Mouse (Mus musculus) hindbrain, embryonic 13.5 days (tissue): ENCODE measurements around the gene Vps37b. TPM values are rescaled to one million over a fixed set of nuclear protein-coding genes. Genes with fewer than 3 reads are reported as not detected.

ENCODE experiments used
- ATAC-seq: fragments of 200-750 bp; cut with Nextera tagmentation; 2 replicates; pipeline ENCODE4 v1.8.0; 2017; ENCODE audit warnings: moderate TSS enrichment; ENCODE audit not compliant: low FRiP score
- H3K27ac ChIP-seq: fragments of 300-500 bp; sonication (generic); 2 replicates; pipeline ENCODE4 v1.5.1; 2015; ENCODE audit warnings: inconsistent platforms, mild to moderate bottlenecking, moderate library complexity
- H3K27me3 ChIP-seq: fragments of 300-500 bp; sonication (generic); 2 replicates; pipeline ENCODE4 v1.6.1; 2015; ENCODE audit warnings: mild to moderate bottlenecking, inconsistent platforms
- H3K36me3 ChIP-seq: fragments of 300-500 bp; sonication (generic); 2 replicates; pipeline ENCODE4 v1.6.1; 2015; ENCODE audit warnings: mild to moderate bottlenecking, inconsistent platforms
- H3K4me1 ChIP-seq: fragments of 300-500 bp; sonication (generic); replicated peaks from 2 replicates; pipeline ENCODE4 v1.6.1; 2015; ENCODE audit warnings: inconsistent platforms
- H3K4me2 ChIP-seq: fragments of 300-500 bp; sonication (generic); 2 replicates; pipeline ENCODE4 v1.6.1; 2015; ENCODE audit warnings: inconsistent platforms, mild to moderate bottlenecking, moderate library complexity
- H3K4me3 ChIP-seq: fragments of 300-500 bp; sonication (generic); 2 replicates; pipeline ENCODE4 v1.5.1; 2015; ENCODE audit warnings: mild to moderate bottlenecking, inconsistent platforms
- H3K9ac ChIP-seq: fragments of 300-500 bp; sonication (generic); 2 replicates; pipeline ENCODE4 v1.6.1; 2015; ENCODE audit warnings: mild to moderate bottlenecking, inconsistent platforms
- H3K9me3 ChIP-seq: fragments of 300-500 bp; sonication (generic); 2 replicates; pipeline ENCODE4 v1.6.1; 2016; ENCODE audit warnings: inconsistent platforms
- WGBS: fragments of 180-500 bp; shearing (Covaris S2); methylation state at CpG from one replicate; pipeline ENCODE4 v1.1.7; 2015; 5-methylcytosine and 5-hydroxymethylcytosine counted together
- polyA plus RNA-seq: library from polyadenylated mRNA; unstranded; fragments of >200 nt; fragmentation: Nextera tagmentation; extraction: Ambion mirVana; gene quantifications from 2 replicates; pipeline ENCODE4 v1.2.1, GENCODE M21; 2015

Vps37b gene
- polyA plus RNA-seq, 1 experiment from 2014 or later, result 84.7 TPM

DNA sequence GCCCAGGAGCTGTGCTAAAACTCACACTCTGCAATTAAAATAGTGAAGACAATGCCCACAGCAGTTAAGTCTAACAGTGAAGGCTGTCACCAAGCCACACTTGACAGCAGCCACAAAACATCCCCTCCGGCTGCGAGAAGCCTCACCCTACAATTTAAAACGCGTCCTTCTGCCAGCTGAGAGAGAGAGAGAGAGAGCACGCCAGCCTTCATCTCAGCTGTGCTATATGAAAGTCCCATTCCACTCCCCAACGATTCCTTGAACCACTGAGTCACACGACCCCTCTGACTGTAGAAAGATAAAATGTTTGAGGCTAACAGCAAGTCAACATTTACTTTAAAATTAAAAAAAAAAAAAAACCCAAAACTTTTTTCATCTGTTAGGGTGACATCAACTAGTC lies 3.4 kb downstream of the Vps37b start:
- Histone ChIP-seq H3K4me1 (peaks cover 69% of the 10 kb centered on the region), H3K9me3 (no peaks in the 10 kb centered on the region), H3K36me3 (peaks cover 11% of the 10 kb centered on the region; the same call in 1 of the 2 replicates), H3K4me3 (peak overlapping the region; percentile 91; the same call in 1 of the 2 replicates), H3K9ac (peak overlapping the region; percentile 36; the same call in 1 of the 2 replicates), H3K27me3 (no peaks in the 10 kb centered on the region), H3K4me2 (peak overlapping the region; percentile 78), H3K27ac (peak overlapping the region; percentile 27; the same call in 1 of the 2 replicates)
- WGBS, result 43% methylated on average over 7 of the region's 7 CpGs
- no peak for ATAC-seq

DNA sequence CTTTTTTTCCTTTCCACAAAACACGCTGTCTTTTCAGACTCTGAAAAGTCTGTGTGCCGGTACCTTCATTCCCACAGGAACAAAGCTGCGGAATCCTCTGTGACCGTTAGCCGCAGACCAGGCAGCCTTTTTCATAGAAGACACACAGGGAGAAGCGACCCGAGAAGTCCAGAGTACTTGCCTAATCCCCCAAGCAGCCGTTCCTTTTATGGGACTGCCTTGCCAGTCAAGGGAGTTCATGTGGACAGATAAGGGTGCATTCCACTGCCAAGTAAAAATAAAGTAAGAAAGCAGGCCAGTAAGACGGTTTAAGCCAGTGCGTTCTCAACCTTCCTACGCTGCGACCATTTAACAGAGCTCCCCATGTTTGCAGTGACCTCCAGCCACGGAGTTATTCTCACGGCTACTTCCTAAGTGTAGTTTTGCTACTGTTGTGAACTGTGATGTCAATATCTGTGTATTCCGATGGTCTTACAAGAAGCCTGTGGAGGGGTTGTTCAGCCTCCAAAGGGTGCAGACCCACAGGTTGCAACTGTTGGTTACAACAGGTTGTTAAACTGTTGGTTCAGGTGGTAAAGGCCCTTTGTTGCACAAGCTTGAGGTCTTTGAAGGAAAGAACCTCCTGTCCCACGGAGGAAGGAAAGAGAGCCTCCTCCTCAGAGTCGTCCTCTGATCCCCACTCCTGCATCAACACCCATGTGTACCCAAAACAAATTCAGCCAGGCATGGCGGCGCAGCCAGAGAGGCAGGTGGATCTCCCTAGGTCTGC lies 4.2 kb downstream of the Vps37b start:
- Histone ChIP-seq H3K4me1 (peaks cover 77% of the 10 kb centered on the region), H3K27me3 (no peaks in the 10 kb centered on the region), H3K4me3 (no peak overlapping the region; the same call in 1 of the 2 replicates)

DNA sequence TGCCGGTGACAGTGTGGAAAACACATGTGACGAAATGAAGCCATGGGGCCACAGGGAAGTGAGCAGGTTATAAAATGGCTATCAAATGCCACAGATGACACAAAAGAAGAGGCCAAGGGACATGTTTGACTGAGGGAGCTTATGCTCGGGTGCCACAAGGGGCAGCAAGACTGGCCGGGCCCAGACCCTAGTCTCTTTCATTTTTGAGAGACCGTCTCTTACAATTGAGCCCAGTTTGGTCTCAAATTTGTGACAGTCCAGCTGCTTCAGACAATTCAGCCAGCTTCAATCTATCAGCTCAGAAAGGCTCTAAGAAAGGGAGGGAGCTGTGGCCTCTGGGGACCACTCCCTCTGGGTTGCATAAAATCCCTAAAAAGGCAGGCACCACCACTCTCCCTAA lies 5.5 kb downstream of the Vps37b start:
- 41% methylated on average over 5 of the region's 5 CpGs for WGBS

More for the DNA sequence above, 4.2 kb downstream of the Vps37b start:
- no peaks in the 10 kb centered on the region for H3K9me3 ChIP-seq
- H3K4me2 ChIP-seq, result peak overlapping the region; percentile 78
- WGBS, result 69% methylated on average over 19 of the region's 19 CpGs
- peak overlapping the region; percentile 36; the same call in 1 of the 2 replicates for H3K9ac ChIP-seq
- peak overlapping the region; percentile 27 for H3K27ac ChIP-seq
- no peak for ATAC-seq
- H3K36me3 ChIP-seq, result peaks cover 11% of the 10 kb centered on the region; the same call in 1 of the 2 replicates

DNA sequence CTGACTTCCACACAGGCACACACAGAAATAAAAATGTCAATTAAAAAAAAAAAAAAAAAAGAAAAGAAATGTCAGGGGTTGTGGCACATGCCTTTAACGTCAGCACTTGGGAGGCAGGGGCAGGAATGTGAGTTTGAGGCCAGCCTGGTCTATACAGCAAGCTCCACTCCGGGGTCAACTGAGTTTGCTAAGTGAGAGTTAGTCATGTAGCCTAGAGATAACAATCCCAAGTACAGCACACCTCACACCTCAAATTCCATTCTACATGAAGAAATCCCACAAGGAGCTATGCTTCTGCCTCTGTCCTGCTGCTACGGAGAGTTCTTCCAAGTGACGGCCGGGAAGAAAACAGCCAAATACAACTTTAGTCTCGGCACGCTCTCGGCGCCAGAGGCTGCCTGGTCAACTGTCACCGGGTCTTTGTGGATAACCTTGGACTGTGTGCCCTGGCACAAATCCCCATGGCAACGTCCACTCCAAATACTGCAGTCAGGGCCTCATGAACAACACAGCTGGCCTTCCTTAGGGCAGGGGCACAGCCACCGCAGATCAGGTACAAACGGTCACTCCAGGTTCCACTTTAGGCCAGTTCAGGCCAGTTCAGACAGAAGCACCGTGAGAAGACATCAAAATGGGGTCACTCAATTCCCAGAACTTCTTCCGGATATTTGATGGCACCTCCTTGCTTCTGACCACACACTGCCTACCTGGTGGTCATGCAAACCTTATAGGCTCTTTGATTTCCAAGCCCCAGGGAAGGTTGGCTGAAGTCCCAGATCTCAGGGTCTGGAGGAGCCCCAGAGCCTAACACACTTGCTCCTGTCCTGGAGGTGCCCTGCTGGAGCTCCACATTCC lies 6.3 kb downstream of the Vps37b start:
- Histone ChIP-seq H3K36me3 (peaks cover 27% of the 10 kb centered on the region), H3K27ac (0 out of 2 replicates have a peak overlapping the region, but pooled peaks have one; percentile 50), H3K4me3 (no peak overlapping the region), H3K9ac (peak overlapping the region; percentile 59; the same call in 1 of the 2 replicates), H3K27me3 (no peaks in the 10 kb centered on the region), H3K4me2 (0 out of 2 replicates have a peak overlapping the region, but pooled peaks have one; percentile 4), H3K9me3 (no peaks in the 10 kb centered on the region), H3K4me1 (peaks cover 83% of the 10 kb centered on the region)
- no peak for ATAC-seq
- WGBS, result 77% methylated on average over 15 of the region's 15 CpGs

More for the DNA sequence above, 5.5 kb downstream of the Vps37b start:
- no peak overlapping the region for H3K4me3 ChIP-seq
- peak overlapping the region; percentile 50 for H3K27ac ChIP-seq
- H3K9me3 ChIP-seq, result no peaks in the 10 kb centered on the region
- no peak overlapping the region for H3K9ac ChIP-seq
- H3K4me2 ChIP-seq, result 0 out of 2 replicates have a peak overlapping the region, but pooled peaks have one; percentile 1
- no peak for ATAC-seq
- peaks cover 83% of the 10 kb centered on the region for H3K4me1 ChIP-seq
- H3K36me3 ChIP-seq, result peaks cover 19% of the 10 kb centered on the region
- H3K27me3 ChIP-seq, result no peaks in the 10 kb centered on the region

DNA sequence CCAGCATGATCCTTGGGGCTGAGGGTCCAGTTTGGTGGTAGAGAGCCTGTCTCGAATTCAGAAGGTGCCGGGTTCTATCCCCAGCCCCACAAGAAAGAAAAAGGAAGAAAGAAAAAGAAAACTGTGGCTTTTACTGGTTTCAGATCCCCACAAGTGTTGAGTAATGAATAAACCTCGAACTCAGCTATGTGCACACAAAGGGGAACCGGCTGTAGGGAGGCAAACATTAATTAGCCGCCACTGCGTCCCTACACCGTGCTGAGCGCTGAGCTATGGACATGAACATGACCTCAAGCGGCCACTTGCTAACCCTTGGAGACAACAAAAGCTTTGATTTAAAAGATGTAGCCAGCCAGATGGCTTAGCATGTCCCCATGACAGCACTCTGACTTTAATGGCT lies 6.9 kb downstream of the Vps37b start:
- Histone ChIP-seq H3K27ac (peak overlapping the region; percentile 75), H3K27me3 (no peaks in the 10 kb centered on the region), H3K9me3 (no peaks in the 10 kb centered on the region), H3K4me2 (peak overlapping the region; percentile 13; the same call in 1 of the 2 replicates), H3K4me1 (peaks cover 81% of the 10 kb centered on the region), H3K36me3 (peaks cover 27% of the 10 kb centered on the region), H3K9ac (peak overlapping the region; percentile 59; the same call in 1 of the 2 replicates), H3K4me3 (no peak overlapping the region)
- WGBS, result 36% methylated on average over 9 of the region's 9 CpGs
- no peak for ATAC-seq

DNA sequence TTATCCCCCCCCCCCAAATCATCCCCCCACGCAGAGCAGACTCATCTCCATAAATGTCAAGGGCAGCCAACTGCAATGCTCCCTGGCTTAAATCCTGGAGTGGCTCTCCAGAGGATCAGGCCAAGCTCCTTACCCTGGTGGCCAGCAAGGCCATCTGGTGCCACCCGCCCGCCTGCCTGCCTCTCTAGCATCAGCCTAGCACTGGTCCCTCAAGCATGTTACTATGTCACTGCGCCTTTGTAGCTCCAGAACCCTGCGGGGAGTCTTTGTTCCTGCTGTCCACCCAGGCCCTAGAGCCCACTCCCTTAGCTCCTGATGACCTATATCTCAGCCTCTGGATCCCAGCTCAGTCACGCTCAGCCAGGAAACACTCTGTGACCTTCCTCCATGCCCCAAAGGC lies 7.4 kb downstream of the Vps37b start:
- Histone ChIP-seq H3K27me3 (no peaks in the 10 kb centered on the region), H3K27ac (peak overlapping the region; percentile 75), H3K4me2 (peak overlapping the region; percentile 13; the same call in 1 of the 2 replicates), H3K9ac (peak overlapping the region; percentile 59; the same call in 1 of the 2 replicates), H3K4me3 (no peak overlapping the region), H3K4me1 (peaks cover 81% of the 10 kb centered on the region), H3K36me3 (peaks cover 27% of the 10 kb centered on the region), H3K9me3 (no peaks in the 10 kb centered on the region)
- no peak for ATAC-seq
- WGBS, result 46% methylated on average over 6 of the region's 6 CpGs

DNA sequence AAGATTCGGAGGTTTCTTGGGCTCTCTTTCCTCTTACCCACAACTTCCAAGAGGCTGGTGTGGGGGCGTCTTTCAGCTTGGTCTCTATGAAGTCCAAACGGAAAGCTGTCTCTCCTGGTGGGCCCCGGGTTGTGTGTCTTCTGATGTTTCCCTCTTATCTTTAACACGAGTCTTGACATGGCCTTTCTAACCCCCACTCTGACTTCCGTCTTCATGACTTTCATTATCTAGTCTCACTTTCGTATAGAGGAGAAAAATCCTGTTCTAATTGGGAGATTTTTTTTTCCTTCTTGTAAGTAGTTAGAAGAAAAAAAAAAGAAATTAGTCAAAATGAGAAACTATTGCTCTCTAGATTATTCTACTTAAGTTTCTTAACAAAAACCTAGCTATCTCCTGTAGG lies 9.7 kb downstream of the Vps37b start:
- peaks cover 24% of the 10 kb centered on the region for H3K36me3 ChIP-seq
- no peak for ATAC-seq
- H3K9me3 ChIP-seq, result no peaks in the 10 kb centered on the region
- no peak overlapping the region for H3K9ac ChIP-seq
- 86% methylated on average over 7 of the region's 7 CpGs for WGBS
- H3K27me3 ChIP-seq, result no peaks in the 10 kb centered on the region
- peaks cover 81% of the 10 kb centered on the region for H3K4me1 ChIP-seq
- H3K4me2 ChIP-seq, result no peak overlapping the region
- no peak overlapping the region for H3K4me3 ChIP-seq
- H3K27ac ChIP-seq, result no peak overlapping the region

DNA sequence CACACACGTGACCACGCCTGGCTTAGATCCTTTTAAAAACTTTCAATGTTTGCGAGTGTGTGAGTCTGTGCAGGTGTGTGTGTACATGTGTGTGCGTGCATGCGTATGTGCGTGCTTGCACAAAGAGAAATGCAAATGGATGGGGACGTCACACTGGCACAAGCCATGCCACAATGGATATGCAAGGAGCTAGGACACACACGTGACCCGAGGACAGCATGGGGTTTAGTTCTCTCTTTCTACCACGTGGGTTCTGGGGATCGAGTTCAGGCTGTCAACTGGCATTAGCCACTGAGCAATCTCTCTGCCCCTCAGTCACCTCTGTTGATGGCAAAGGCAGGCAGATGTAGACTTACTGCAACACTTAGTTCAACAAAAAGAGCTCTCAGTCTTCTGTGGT lies 10.4 kb downstream of the Vps37b start:
- Histone ChIP-seq H3K27me3 (no peaks in the 10 kb centered on the region), H3K4me3 (no peak overlapping the region)
- ATAC-seq, result no peak

DNA sequence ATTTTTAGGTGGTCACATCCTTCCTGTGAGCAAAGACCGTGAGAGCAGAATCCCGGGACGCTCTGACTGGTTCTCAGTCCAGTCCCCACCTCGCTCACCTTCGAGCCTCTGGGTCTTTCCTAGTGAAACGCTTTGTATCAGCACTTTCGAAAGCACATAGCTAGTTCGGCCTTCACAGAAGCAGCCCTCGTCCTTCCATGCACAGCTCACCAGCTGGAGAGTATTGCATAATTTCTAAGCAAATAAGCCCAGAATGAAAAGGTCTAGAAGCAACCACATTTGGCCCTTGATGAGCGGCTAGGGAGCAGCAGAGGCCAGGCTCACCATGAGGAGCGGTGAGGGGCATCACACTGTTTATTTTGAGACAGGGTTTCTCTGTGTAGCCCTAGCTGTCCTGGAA lies 10.9 kb downstream of the Vps37b start:
- H3K4me1 ChIP-seq, result peaks cover 83% of the 10 kb centered on the region

More for the DNA sequence above, 10.4 kb downstream of the Vps37b start:
- peaks cover 83% of the 10 kb centered on the region for H3K4me1 ChIP-seq
- no peaks in the 10 kb centered on the region for H3K9me3 ChIP-seq
- no peak overlapping the region for H3K9ac ChIP-seq
- WGBS, result 73% methylated on average over 11 of the region's 11 CpGs
- H3K4me2 ChIP-seq, result no peak overlapping the region
- H3K27ac ChIP-seq, result no peak overlapping the region
- peaks cover 24% of the 10 kb centered on the region for H3K36me3 ChIP-seq

DNA sequence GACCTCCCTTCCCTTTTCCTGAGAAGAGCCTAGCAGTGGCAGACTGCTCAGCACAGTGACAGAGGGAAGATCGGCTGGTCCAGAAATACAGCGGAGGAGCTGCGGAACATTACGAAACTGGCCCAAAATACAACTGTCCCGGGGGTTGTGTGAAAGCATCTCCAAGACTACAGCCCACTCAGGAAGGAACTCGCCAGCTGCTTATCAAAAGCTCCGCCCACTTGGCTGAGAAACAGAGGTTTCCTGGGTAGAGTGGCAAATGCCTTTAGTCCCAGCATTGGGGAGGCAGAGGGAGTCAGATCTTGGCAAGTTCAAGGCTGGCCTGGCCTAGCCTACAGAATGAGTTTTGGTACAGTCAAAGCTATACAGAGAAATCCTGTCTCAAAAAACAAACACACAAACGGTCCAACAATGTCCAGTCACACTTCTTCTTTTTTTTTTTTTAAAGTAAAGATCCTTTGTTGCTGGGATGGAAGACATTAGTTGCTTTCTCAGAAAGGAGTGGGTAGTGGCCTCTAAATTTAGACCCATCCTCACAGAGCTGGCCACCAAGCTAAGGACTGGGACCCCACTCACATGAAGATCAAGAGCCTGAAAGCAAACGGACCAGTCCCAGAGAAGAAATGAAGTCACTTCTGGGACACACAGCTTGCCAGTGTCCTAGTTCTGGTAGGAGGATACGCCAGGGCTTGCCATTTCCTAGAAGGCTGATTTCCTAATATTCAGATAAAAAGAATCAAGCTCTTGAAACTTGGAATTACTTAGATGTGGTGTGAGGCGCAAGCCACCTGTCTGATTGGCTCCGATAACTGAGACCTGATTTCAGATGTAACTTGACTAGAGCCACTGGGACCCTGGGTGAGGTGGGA lies 12.5 kb downstream of the Vps37b start:
- H3K4me3 ChIP-seq, result no peak overlapping the region
- H3K9ac ChIP-seq, result no peak overlapping the region
- 70% methylated on average over 12 of the region's 12 CpGs for WGBS
- H3K36me3 ChIP-seq, result peaks cover 15% of the 10 kb centered on the region
- H3K9me3 ChIP-seq, result no peaks in the 10 kb centered on the region
- ATAC-seq, result no peak
- peak overlapping the region; percentile 62 for H3K27ac ChIP-seq
- no peaks in the 10 kb centered on the region for H3K27me3 ChIP-seq
- 0 out of 2 replicates have a peak overlapping the region, but pooled peaks have one; percentile 1 for H3K4me2 ChIP-seq
- peaks cover 81% of the 10 kb centered on the region for H3K4me1 ChIP-seq

More for the DNA sequence above, 10.9 kb downstream of the Vps37b start:
- no peak overlapping the region for H3K9ac ChIP-seq
- H3K9me3 ChIP-seq, result no peaks in the 10 kb centered on the region
- no peak overlapping the region for H3K4me3 ChIP-seq
- H3K27ac ChIP-seq, result no peak overlapping the region; the same call in 1 of the 2 replicates
- no peaks in the 10 kb centered on the region for H3K27me3 ChIP-seq
- peaks cover 20% of the 10 kb centered on the region for H3K36me3 ChIP-seq
- 94% methylated on average over 11 of the region's 11 CpGs for WGBS
- H3K4me2 ChIP-seq, result no peak overlapping the region
- ATAC-seq, result no peak

DNA sequence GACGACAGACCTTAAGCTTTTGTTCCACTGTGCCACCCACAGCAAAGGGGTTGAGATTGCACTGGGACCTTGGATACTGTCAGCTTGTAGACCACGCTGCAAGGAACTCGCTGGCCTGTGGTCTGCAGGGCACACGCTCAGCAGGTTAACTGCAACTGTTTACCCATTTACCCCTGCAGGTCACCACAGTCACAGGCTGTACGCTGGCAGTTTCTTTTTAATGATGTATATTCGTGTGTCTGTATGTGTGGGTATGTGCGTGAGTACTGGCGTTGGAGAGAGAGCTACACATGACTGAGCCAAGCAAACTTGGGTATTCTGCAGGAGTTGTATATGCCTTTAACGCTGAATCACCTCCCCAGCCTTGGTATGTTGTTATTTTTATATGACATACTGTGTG lies 13.4 kb downstream of the Vps37b start:
- H3K4me2 ChIP-seq, result no peak overlapping the region
- no peak overlapping the region for H3K9ac ChIP-seq
- peaks cover 81% of the 10 kb centered on the region for H3K4me1 ChIP-seq
- no peaks in the 10 kb centered on the region for H3K27me3 ChIP-seq
- H3K9me3 ChIP-seq, result no peaks in the 10 kb centered on the region
- ATAC-seq, result no peak
- WGBS, result 84% methylated on average over 9 of the region's 9 CpGs
- no peak overlapping the region for H3K4me3 ChIP-seq
- H3K36me3 ChIP-seq, result peaks cover 15% of the 10 kb centered on the region
- H3K27ac ChIP-seq, result peak overlapping the region; percentile 20
